Mouse (Mus musculus) kidney, embryonic 16.5 days (tissue): ENCODE data around the gene Map3k7cl. TPM values are rescaled to one million over a fixed set of nuclear protein-coding genes. Genes with fewer than 3 reads are reported as not detected.

Experiments used
- polyA plus RNA-seq: library from polyadenylated mRNA; unstranded; fragments of >200 nt; fragmentation: Nextera tagmentation; extraction: Ambion mirVana; gene quantifications from 2 replicates; pipeline ENCODE4 v1.2.1, GENCODE M21; 2015

Map3k7cl gene
- polyA plus RNA-seq, 1 experiment from 2014 or later = 1.7 TPM

Other genes starting within 250 kb of the Map3k7cl start
- gene N6amt1, start 199.1 kb upstream of the Map3k7cl start, polyA plus RNA-seq = 26.5 and 28.1 TPM in 2 replicates
- 27.9 and 33.5 TPM in 2 replicates for gene Ltn1, start 120.7 kb upstream of the Map3k7cl start, polyA plus RNA-seq
- 13.0 and 14.4 TPM in 2 replicates for gene Rwdd2b, start 112.8 kb upstream of the Map3k7cl start, polyA plus RNA-seq
- 45.9 and 51.3 TPM in 2 replicates for gene Usp16, start 98.6 kb upstream of the Map3k7cl start, polyA plus RNA-seq
- 462 and 493 TPM in 2 replicates for gene Cct8, start 57.5 kb upstream of the Map3k7cl start, polyA plus RNA-seq
- gene Bach1, start 145.6 kb downstream of the Map3k7cl start, polyA plus RNA-seq = 12.0 and 12.5 TPM in 2 replicates